ENCODE assay signal across 7 mouse cellular contexts in the genomic region with DNA sequence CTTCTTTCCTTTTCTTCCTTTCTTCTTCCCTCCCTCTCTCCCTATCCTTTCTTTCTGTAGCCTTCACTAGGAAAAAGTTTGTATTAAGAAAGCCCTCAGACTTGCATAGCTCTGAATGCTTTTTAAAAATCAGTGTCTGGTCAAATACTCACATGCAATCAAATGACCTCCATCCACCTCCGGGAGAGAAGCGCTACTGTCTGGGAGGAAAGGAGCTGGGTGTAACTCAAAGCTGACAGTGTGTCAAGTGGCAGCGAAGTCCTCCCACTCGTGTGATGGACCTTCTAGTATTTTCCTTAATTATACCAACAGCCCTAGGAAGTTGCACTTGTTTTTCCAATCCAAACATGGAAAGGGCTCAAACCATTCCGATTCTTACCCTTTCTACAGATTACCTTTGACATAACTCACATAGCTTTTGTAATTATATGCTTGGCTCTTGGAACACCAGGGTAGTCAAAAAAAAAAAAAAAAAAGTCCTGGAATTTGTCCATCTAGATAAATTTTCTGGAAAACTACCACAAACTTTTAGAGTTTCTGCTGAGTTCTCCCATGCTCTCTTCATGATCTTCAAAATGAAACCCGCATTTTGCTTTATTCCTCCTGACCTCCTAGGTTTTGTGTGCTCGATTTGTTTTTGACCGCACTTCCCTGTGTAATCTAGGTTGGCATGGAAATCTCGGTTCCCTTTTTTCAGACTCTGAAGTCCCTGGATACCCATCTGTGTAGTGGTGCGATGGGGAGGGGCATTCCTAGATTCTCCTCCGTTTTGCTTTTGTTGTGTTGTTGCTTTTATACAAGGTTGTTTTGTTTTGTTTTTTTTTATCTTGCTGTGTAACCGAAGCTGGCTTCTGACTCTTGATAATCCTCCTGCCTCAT. TPM values are rescaled to one million over a fixed set of nuclear protein-coding genes. Genes with fewer than 3 reads are reported as not detected.
DNase-seq lines count a peak whose midpoint lies in the region; ATAC-seq and TF ChIP-seq lines count a peak whose summit lies in the region.

A gene (minus strand): TSS at position 272 of the 879 bp plus-strand sequence.

- WGBS in forebrain, embryonic 14.5 days = 92% methylated on average over 12 of the region's 12 CpGs
- WGBS in hindbrain, embryonic 10.5 days = 86% methylated on average over 12 of the region's 12 CpGs
- 72% methylated on average over 12 of the region's 12 CpGs for WGBS in liver, embryonic 14.5 days (ENCODE audit: insufficient replicate concordance)

- DNase-seq in G1E (ENCODE audit: low spot score) = no peak
- DNase-seq in forebrain, embryonic 14.5 days (ENCODE audit: low spot score) = no peak
- no peak for DNase-seq in hindbrain, embryonic 10.5 days (ENCODE audit: low spot score)
- no peak for DNase-seq in liver, embryonic 14.5 days (ENCODE audit: low read depth in 3 of 3, low spot score in 3 of 3)
- no peak for DNase-seq in natural killer cell, adult 2 months (ENCODE audit: low spot score in 2 of 2)
- DNase-seq in cerebellum, adult 11 months = no peak

- no peak for TF ChIP-seq CTCF in E14TG2a.4 (conservative IDR thresholded peaks at IDR 0.05; ENCODE audit: low read length)
- no peak for TF ChIP-seq CTCF in G1E (IDR thresholded peaks at IDR 0.05; ENCODE audit: low read depth, low read length)
- TF ChIP-seq CTCF in liver, embryonic 14.5 days (IDR thresholded peaks at IDR 0.05; ENCODE audit: low read depth) = no peak

- H3K9ac ChIP-seq in forebrain, embryonic 14.5 days (ENCODE audit: low read length) = peak within 1 kb of the TSS; percentile 77
- H3K9ac ChIP-seq in liver, embryonic 14.5 days (replicated peaks) = peak within 1 kb of the TSS; percentile 92

- H3K27me3 ChIP-seq in E14TG2a.4 (ENCODE audit: insufficient read depth, low read length) = peaks cover 49% of the 10 kb centered on the region
- H3K27me3 ChIP-seq in G1E (ENCODE audit: insufficient read depth, low read length) = no peaks in the 10 kb centered on the region
- H3K27me3 ChIP-seq in forebrain, embryonic 14.5 days (replicated peaks; ENCODE audit: control insufficient read depth, insufficient read depth, low read length) = no peaks in the 10 kb centered on the region; the same call in 1 of the 2 replicates
- H3K27me3 ChIP-seq in hindbrain, embryonic 10.5 days (ENCODE audit: insufficient read depth, poor library complexity, severe bottlenecking) = peaks cover 17% of the 10 kb centered on the region; the same call in 1 of the 2 replicates
- H3K27me3 ChIP-seq in liver, embryonic 14.5 days (ENCODE audit: control insufficient read depth, insufficient read depth, low read length) = no peaks in the 10 kb centered on the region

- no peak for TF ChIP-seq EP300 in liver, embryonic 14.5 days (IDR thresholded peaks at IDR 0.05; ENCODE audit: low read depth)

- H3K9me3 ChIP-seq in E14TG2a.4 (ENCODE audit: low read length) (no peaks in the 10 kb centered on the region), G1E (replicated peaks) (no peaks in the 10 kb centered on the region)
- 0 out of 2 replicates have a peak, but pooled peaks cover 3% of the 10 kb centered on the region for H3K9me3 ChIP-seq in forebrain, embryonic 14.5 days (replicated peaks; ENCODE audit: control insufficient read depth, low read length)
- H3K9me3 ChIP-seq in hindbrain, embryonic 10.5 days = peaks cover 8% of the 10 kb centered on the region
- H3K9me3 ChIP-seq in liver, embryonic 14.5 days (ENCODE audit: control insufficient read depth, low read length) = no peaks in the 10 kb centered on the region

- H3K27ac ChIP-seq in forebrain, embryonic 14.5 days (ENCODE audit: low read depth, low read length) = no peak within 1 kb of the TSS
- H3K27ac ChIP-seq in hindbrain, embryonic 10.5 days = peak within 1 kb of the TSS; percentile 92
- peak within 1 kb of the TSS; percentile 64 for H3K27ac ChIP-seq in liver, embryonic 14.5 days

- H3K4me1 ChIP-seq in E14TG2a.4 (replicated peaks; ENCODE audit: low read depth, low read length) (peaks cover 13% of the 10 kb centered on the region), G1E (ENCODE audit: insufficient read depth, low read depth, low read length) (peaks cover 64% of the 10 kb centered on the region)
- H3K4me1 ChIP-seq in forebrain, embryonic 14.5 days (ENCODE audit: control insufficient read depth, insufficient read depth, low read length) = no peaks in the 10 kb centered on the region; the same call in 1 of the 2 replicates
- H3K4me1 ChIP-seq in hindbrain, embryonic 10.5 days (replicated peaks) = peaks cover 16% of the 10 kb centered on the region; the same call in 1 of the 2 replicates
- H3K4me1 ChIP-seq in liver, embryonic 14.5 days (replicated peaks; ENCODE audit: control insufficient read depth in 2 of 2, insufficient read depth in 2 of 2, low read length in 1 of 2) = peaks cover 39 to 46% of the 10 kb centered on the region in 2 experiments

- H3K36me3 ChIP-seq in E14TG2a.4 (ENCODE audit: insufficient read depth, low read length) = no peaks in the 10 kb centered on the region
- peaks cover 3% of the 10 kb centered on the region for H3K36me3 ChIP-seq in G1E (replicated peaks)
- no peaks in the 10 kb centered on the region for H3K36me3 ChIP-seq in forebrain, embryonic 14.5 days (ENCODE audit: control insufficient read depth, insufficient read depth, low read length)
- no peaks in the 10 kb centered on the region for H3K36me3 ChIP-seq in hindbrain, embryonic 10.5 days
- H3K36me3 ChIP-seq in liver, embryonic 14.5 days (replicated peaks; ENCODE audit: control insufficient read depth, insufficient read depth, low read depth) = no peaks in the 10 kb centered on the region

- peak within 1 kb of the TSS; percentile 88 for H3K4me3 ChIP-seq in E14TG2a.4 (replicated peaks; ENCODE audit: low read length)
- H3K4me3 ChIP-seq in G1E (ENCODE audit: low read depth, low read length) = peak within 1 kb of the TSS; percentile 98
- peak within 1 kb of the TSS; percentile 72 for H3K4me3 ChIP-seq in forebrain, embryonic 14.5 days (ENCODE audit: low read depth, low read length)
- H3K4me3 ChIP-seq in hindbrain, embryonic 10.5 days = peak within 1 kb of the TSS; percentile 75
- H3K4me3 ChIP-seq in liver, embryonic 14.5 days (ENCODE audit: insufficient read depth in 1 of 2, low read depth in 2 of 2, low read length in 2 of 2) = peak within 1 kb of the TSS; percentile 91

- peak within 1 kb of the TSS; percentile 96 for H3K4me2 ChIP-seq in forebrain, embryonic 14.5 days (ENCODE audit: low read length)
- H3K4me2 ChIP-seq in liver, embryonic 14.5 days (ENCODE audit: low read depth) = peak within 1 kb of the TSS; percentile 76

- ATAC-seq in G1E (ENCODE audit: extremely low read depth, insufficient number of reproducible peaks, low FRiP score, poor library complexity, severe bottlenecking) = no peak
- ATAC-seq in forebrain, embryonic 14.5 days = no peak
- no peak for ATAC-seq in liver, embryonic 14.5 days (ENCODE audit: insufficient read depth)

RNA-seq across cellular contexts. Expression of the gene that starts here (rescaled TPM):
- total RNA-seq in G1E (2014; fragmentation: Nextera tagmentation) (327 and 403 TPM in 2 replicates), G1E (2017) (104 and 115 TPM in 2 replicates)
- polyA plus RNA-seq in G1E (2012) = 166 and 198 TPM in 2 replicates
- 7.8 and 8.3 TPM in 2 replicates for polyA plus RNA-seq in forebrain, embryonic 14.5 days (2014; fragmentation: Nextera tagmentation; extraction: Ambion mirVana)
- 8.7 and 10.2 TPM in 2 replicates for polyA plus RNA-seq in hindbrain, embryonic 10.5 days (2016; fragmentation: Nextera tagmentation; extraction: Ambion mirVana)
- 6.7 and 10.4 TPM in 2 replicates for polyA plus RNA-seq in liver, embryonic 14.5 days (2012; rRNA removed)
- polyA plus RNA-seq in liver, embryonic 14.5 days (2014; fragmentation: Nextera tagmentation; extraction: Ambion mirVana) = 25.4 and 25.6 TPM in 2 replicates
